Mouse (Mus musculus): Measurements from ENCODE around the gene Gm20388.

Gene Gm20388

GRCm38 (mm10) chr8:121371911-121372638 lies 1461.4 kb downstream of the Gm20388 start:
- in situ Hi-C loops (cut with MboI) = no loop called here

- in situ Hi-C loops (cut with MboI) = no loop called here
Observed at GRCm38 (mm10) chr8:121372639-121372986, 1462.0 kb downstream of the Gm20388 start.

- in situ Hi-C loops (cut with MboI) = no loop called here
Observed at GRCm38 (mm10) chr8:121374284-121374683, 1463.6 kb downstream of the Gm20388 start.

- in situ Hi-C loops (cut with MboI) = no loop called here
Observed at GRCm38 (mm10) chr8:121374777-121375176, 1464.1 kb downstream of the Gm20388 start.

GRCm38 (mm10) chr8:121376116-121376950 lies 1465.7 kb downstream of the Gm20388 start:
- in situ Hi-C loops (cut with MboI) = no loop called here

- in situ Hi-C loops (cut with MboI) = no loop called here
Observed at GRCm38 (mm10) chr8:121377680-121378079, 1467.0 kb downstream of the Gm20388 start.

GRCm38 (mm10) chr8:121379387-121379786 lies 1468.7 kb downstream of the Gm20388 start:
- in situ Hi-C loops (cut with MboI) = no loop called here

GRCm38 (mm10) chr8:121382583-121383241 lies 1472.1 kb downstream of the Gm20388 start:
- in situ Hi-C loops (cut with MboI) = no loop called here

GRCm38 (mm10) chr8:121385540-121385939 lies 1474.9 kb downstream of the Gm20388 start:
- in situ Hi-C loops (cut with MboI) = no loop called here

- in situ Hi-C loops (cut with MboI) = no loop called here
Observed at GRCm38 (mm10) chr8:121390608-121391007, 1480.0 kb downstream of the Gm20388 start.

GRCm38 (mm10) chr8:121391254-121391653 lies 1480.6 kb downstream of the Gm20388 start:
- in situ Hi-C loops (cut with MboI) = no loop called here

- in situ Hi-C loops (cut with MboI) = no loop called here
Observed at GRCm38 (mm10) chr8:121391771-121392170, 1481.1 kb downstream of the Gm20388 start.

GRCm38 (mm10) chr8:121392482-121392881 lies 1481.8 kb downstream of the Gm20388 start:
- in situ Hi-C loops (cut with MboI) = no loop called here

GRCm38 (mm10) chr8:121393111-121393510 lies 1482.5 kb downstream of the Gm20388 start:
- in situ Hi-C loops (cut with MboI) = no loop called here

- in situ Hi-C loops (cut with MboI) = no loop called here
Observed at GRCm38 (mm10) chr8:121394686-121395085, 1484.0 kb downstream of the Gm20388 start.

GRCm38 (mm10) chr8:121395316-121395715 lies 1484.7 kb downstream of the Gm20388 start:
- in situ Hi-C loops (cut with MboI) = no loop called here

- in situ Hi-C loops (cut with MboI) = no loop called here
Observed at GRCm38 (mm10) chr8:121396151-121396550, 1485.5 kb downstream of the Gm20388 start.

- in situ Hi-C loops (cut with MboI) = no loop called here
Observed at GRCm38 (mm10) chr8:121397201-121397698, 1486.6 kb downstream of the Gm20388 start.

- in situ Hi-C loops (cut with MboI) = no loop called here
Observed at GRCm38 (mm10) chr8:121398081-121398480, 1487.4 kb downstream of the Gm20388 start.

GRCm38 (mm10) chr8:121398724-121399123 lies 1488.1 kb downstream of the Gm20388 start:
- in situ Hi-C loops (cut with MboI) = no loop called here

GRCm38 (mm10) chr8:121399173-121399572 lies 1488.5 kb downstream of the Gm20388 start:
- in situ Hi-C loops (cut with MboI) = no loop called here

GRCm38 (mm10) chr8:121400581-121400980 lies 1489.9 kb downstream of the Gm20388 start:
- in situ Hi-C loops (cut with MboI) = no loop called here
